Mouse (Mus musculus) kidney, adult 2 months (tissue): ENCODE measurements around the gene Klhl24. TPM values are rescaled to one million over a fixed set of nuclear protein-coding genes. Genes with fewer than 3 reads are reported as not detected.
A peak's percentile ranks its signal among the peaks of the same experiment; 100 is the strongest.

Experiments used
- DNase-seq: peaks from one replicate; pipeline ENCODE4 v3.0.0; 2021
- H3K27ac ChIP-seq: fragments of 200-500 bp; 2 replicates; pipeline ENCODE4 v1.5.1; 2012; ENCODE audit warnings: low read depth, low read length, control low read depth, inconsistent platforms; ENCODE audit not compliant: insufficient read depth
- H3K27me3 ChIP-seq: fragments of 200-500 bp; replicated peaks from 2 replicates; pipeline ENCODE4 v1.6.1; 2012; ENCODE audit warnings: mild to moderate bottlenecking, moderate library complexity, low read length, inconsistent platforms; ENCODE audit not compliant: control insufficient read depth, insufficient read depth
- H3K36me3 ChIP-seq: fragments of 200-500 bp; 2 replicates; pipeline ENCODE4 v1.6.1; 2012; ENCODE audit warnings: mild to moderate bottlenecking, moderate library complexity, low read length, inconsistent platforms; ENCODE audit not compliant: control insufficient read depth, insufficient read depth
- H3K4me1 ChIP-seq: fragments of 200-500 bp; 2 replicates; pipeline ENCODE4 v1.6.1; 2011; ENCODE audit warnings: low read length; ENCODE audit not compliant: control insufficient read depth, insufficient read depth
- H3K4me3 ChIP-seq: fragments of 200-500 bp; 2 replicates; pipeline ENCODE4 v1.5.1; 2011; ENCODE audit warnings: mild to moderate bottlenecking, low read depth, low read length, control low read depth; ENCODE audit not compliant: insufficient read depth
- CTCF ChIP-seq: fragments of 200-500 bp; conservative IDR thresholded peaks from 2 replicates; pipeline ENCODE4 v1.5.1; 2011; ENCODE audit warnings: low read depth, mild to moderate bottlenecking, control low read depth, low read length, moderate library complexity, mixed read lengths; ENCODE audit not compliant: insufficient read depth, insufficient read length
- POLR2A ChIP-seq: fragments of 200-500 bp; IDR thresholded peaks from one replicate; pipeline ENCODE4 v1.6.1; 2011; ENCODE audit warnings: low read depth, low read length, control low read depth
- WGBS: fragments of 180-500 bp; shearing (Covaris S2); methylation state at CpG from one replicate; pipeline ENCODE4 v1.1.7; 2018; 5-methylcytosine and 5-hydroxymethylcytosine counted together
- polyA plus RNA-seq: library from polyadenylated mRNA; depleted of rRNA; stranded (reverse); fragments of >200 nt; gene quantifications from 2 replicates; pipeline ENCODE4 v1.2.3, GENCODE M21; 2012; rRNA removed

Klhl24 gene
- polyA plus RNA-seq, result 19.2 and 23.3 TPM in 2 replicates

DNA sequence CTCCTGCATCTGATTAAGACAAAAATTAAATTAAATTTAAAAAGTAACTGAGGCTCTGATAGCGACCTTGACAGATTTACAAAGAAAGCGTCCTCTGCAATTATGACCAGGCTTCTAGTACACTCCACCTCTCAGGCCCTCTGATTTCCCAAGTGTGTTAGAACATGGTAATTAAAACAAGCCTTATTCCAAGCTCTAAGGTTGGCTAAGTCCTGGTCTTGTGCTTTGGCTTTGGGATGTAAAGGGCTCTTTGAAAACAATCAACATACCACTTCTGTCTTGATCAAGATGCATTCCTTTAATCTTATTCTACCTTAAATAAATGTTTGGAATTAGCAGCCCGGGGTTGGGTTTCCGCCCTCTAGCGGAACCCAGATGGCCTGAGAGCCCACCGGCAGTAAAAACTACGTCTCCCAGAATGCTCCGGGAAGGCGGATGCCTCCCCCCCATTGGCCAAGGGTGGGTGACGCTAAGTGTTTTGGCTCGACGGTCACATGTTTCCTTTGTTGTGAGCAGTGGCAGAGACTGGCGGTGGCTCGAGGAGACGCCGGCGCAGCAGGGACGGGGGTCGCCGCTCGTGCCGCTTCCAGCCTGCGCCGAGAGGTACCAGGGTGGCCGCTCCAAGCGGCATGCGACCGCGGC is at the start of gene Klhl24:
TSS of gene Klhl24 (plus strand) at position 474 of the 642 bp plus-strand sequence.
- Histone ChIP-seq H3K4me1 (0 out of 2 replicates have a peak, but pooled peaks cover 5% of the 10 kb centered on the region), H3K4me3 (peak within 1 kb of the TSS; percentile 88), H3K27me3 (no peaks in the 10 kb centered on the region), H3K36me3 (peaks cover 5% of the 10 kb centered on the region; the same call in 1 of the 2 replicates), H3K27ac (peak within 1 kb of the TSS; percentile 99)
- DNase-seq, result peak; percentile 98
- under 1% methylated on average over 29 of the region's 29 CpGs for WGBS
- peak; percentile 65 for TF ChIP-seq CTCF
- TF ChIP-seq POLR2A, result peak; percentile 87

- Histone ChIP-seq H3K4me1 (no peaks in the 10 kb centered on the region), H3K36me3 (no peaks in the 10 kb centered on the region), H3K27me3 (no peaks in the 10 kb centered on the region), H3K4me3 (no peak overlapping the region), H3K27ac (no peak overlapping the region)
- 84% methylated on average over 3 of the region's 3 CpGs for WGBS
- TF ChIP-seq POLR2A, result no peak
- no peak for TF ChIP-seq CTCF
- no peak for DNase-seq
These were observed 44.7 kb upstream of the Klhl24 start for GRCm38 (mm10) chr16:20052655-20053054.

- TF ChIP-seq POLR2A (no peak), CTCF (no peak)
These were observed 24.6 kb upstream of the Klhl24 start for GRCm38 (mm10) chr16:20072770-20073169.

DNA sequence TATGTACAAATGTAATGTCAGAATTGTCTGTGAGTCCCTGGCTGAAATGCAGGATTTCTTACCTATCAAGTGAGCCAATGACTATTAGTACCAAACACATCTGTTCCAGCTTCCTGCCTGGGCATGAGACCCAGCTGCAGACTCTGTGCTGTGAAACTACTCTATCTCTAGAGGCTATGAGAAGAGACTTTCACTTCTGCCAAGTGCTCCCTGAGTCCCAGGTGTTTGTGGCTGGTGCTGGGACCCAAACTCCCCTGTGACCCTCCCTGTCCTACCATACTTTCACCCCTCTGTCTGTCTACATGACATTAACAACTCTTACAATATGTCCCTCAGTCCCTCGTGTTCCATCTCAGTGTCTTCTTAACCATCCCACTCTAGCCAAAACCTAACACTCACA is 20.7 kb upstream of the Klhl24 start:
- 79% methylated on average over 1 of the region's 1 CpGs for WGBS
- no peak overlapping the region for H3K4me3 ChIP-seq

More at GRCm38 (mm10) chr16:20072770-20073169, 24.6 kb upstream of the Klhl24 start:
- no peak for DNase-seq
- Histone ChIP-seq H3K36me3 (no peaks in the 10 kb centered on the region), H3K27ac (no peak overlapping the region), H3K27me3 (no peaks in the 10 kb centered on the region), H3K4me3 (no peak overlapping the region), H3K4me1 (no peaks in the 10 kb centered on the region)
- WGBS, result 64% methylated on average over 1 of the region's 1 CpGs

GRCm38 (mm10) chr16:20080271-20080670 is 17.1 kb upstream of the Klhl24 start:
- Histone ChIP-seq H3K4me3 (no peak overlapping the region), H3K36me3 (no peaks in the 10 kb centered on the region), H3K4me1 (no peaks in the 10 kb centered on the region), H3K27ac (no peak overlapping the region), H3K27me3 (no peaks in the 10 kb centered on the region)
- no peak for TF ChIP-seq CTCF
- no peak for TF ChIP-seq POLR2A
- WGBS, result 97% methylated on average over 3 of the region's 3 CpGs
- no peak for DNase-seq

More for the DNA sequence above, 20.7 kb upstream of the Klhl24 start:
- H3K36me3 ChIP-seq, result no peaks in the 10 kb centered on the region
- TF ChIP-seq CTCF, result no peak
- TF ChIP-seq POLR2A, result no peak
- H3K4me1 ChIP-seq, result no peaks in the 10 kb centered on the region
- H3K27ac ChIP-seq, result no peak overlapping the region
- DNase-seq, result no peak
- H3K27me3 ChIP-seq, result no peaks in the 10 kb centered on the region

DNA sequence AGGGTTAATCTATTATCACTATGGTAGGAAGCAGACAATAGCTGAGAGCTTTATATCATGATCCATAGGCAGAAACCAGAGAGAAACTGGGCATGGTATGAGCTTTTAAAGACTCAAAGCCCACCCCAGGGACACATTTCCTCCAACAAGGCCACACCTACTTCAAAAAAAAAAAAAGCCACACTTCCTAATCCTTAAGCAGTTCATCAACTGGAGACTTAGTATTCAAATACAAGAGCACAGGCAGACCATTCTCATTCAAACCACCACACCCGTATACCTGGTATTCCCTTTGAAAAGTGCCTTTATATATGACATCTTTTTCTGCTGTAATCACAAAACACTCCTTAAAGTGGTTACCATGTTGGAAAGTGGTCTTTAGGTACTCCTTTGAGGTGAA is 12.7 kb upstream of the Klhl24 start:
- no peak for DNase-seq
- TF ChIP-seq CTCF (no peak), POLR2A (no peak)
- no peak overlapping the region for H3K4me3 ChIP-seq
- H3K27me3 ChIP-seq, result no peaks in the 10 kb centered on the region
- no peaks in the 10 kb centered on the region for H3K4me1 ChIP-seq
- no peaks in the 10 kb centered on the region for H3K36me3 ChIP-seq
- no peak overlapping the region for H3K27ac ChIP-seq
- 94% methylated on average over 1 of the region's 1 CpGs for WGBS

DNA sequence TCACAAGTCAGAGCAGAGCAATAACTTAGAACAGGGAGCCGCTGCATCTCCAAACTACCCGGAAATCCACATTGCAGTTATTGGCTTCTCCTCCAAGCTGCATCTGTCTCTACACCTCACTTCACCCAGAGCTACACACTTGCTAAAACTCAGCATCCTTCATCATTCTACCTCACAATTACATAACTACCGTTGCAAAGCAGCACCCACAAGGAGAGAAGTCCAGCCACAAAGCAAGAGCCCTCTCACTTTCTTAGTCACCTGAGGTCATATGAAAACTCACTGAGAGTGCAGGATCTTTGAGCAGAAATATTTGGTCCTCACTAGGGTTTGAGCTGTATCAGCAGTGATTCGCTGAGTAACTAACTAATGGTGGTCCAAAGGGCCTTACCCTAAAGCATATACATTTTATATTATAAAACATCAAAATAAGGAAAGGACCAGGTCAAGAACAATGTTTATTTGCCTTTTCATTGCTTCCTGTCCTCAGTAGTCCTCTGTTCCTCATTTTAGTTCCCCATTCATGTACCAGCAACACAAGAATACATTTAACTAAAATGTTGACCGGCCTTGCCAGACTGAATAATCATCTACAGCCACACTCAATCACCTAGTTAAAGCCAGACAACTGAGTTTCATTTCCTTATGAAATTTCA is 12.0 kb upstream of the Klhl24 start:
- 88% methylated on average over 5 of the region's 5 CpGs for WGBS
- Histone ChIP-seq H3K36me3 (no peaks in the 10 kb centered on the region), H3K27me3 (no peaks in the 10 kb centered on the region)

More for the DNA sequence above, 12.0 kb upstream of the Klhl24 start:
- Histone ChIP-seq H3K4me3 (no peak overlapping the region), H3K27ac (no peak overlapping the region), H3K4me1 (no peaks in the 10 kb centered on the region)
- TF ChIP-seq CTCF (no peak), POLR2A (no peak)
- no peak for DNase-seq
